Mouse (Mus musculus) cerebellum, postnatal 10 days (tissue): ENCODE measurements around the gene Runx1.

Experiments
- DNase-seq, 2 experiments: peaks; one replicate each; pipeline ENCODE4 v3.0.0; 2021; ENCODE audit warnings: mixed read lengths in 2 of 2

The Runx1 gene

GRCm38 (mm10) chr16:92792905-92793304 lies 33.0 kb downstream of the Runx1 start:
- no peak for DNase-seq

- DNase-seq: no peak
Measured at GRCm38 (mm10) chr16:92790601-92791000, 35.3 kb downstream of the Runx1 start.

- no peak for DNase-seq
Measured at GRCm38 (mm10) chr16:92789840-92790239, 36.1 kb downstream of the Runx1 start.

GRCm38 (mm10) chr16:92788446-92788845 lies 37.5 kb downstream of the Runx1 start:
- peak; percentile 29 to 54 for DNase-seq

- DNase-seq: no peak
Measured at GRCm38 (mm10) chr16:92786883-92787321, 39.0 kb downstream of the Runx1 start.

GRCm38 (mm10) chr16:92786276-92786882 lies 39.6 kb downstream of the Runx1 start:
- DNase-seq: no peak

- DNase-seq: peak; percentile 62 to 72
Measured at GRCm38 (mm10) chr16:92783651-92784131, 42.3 kb downstream of the Runx1 start.

- no peak for DNase-seq
Measured at GRCm38 (mm10) chr16:92782408-92782807, 43.5 kb downstream of the Runx1 start.

GRCm38 (mm10) chr16:92779896-92780435 lies 46.0 kb downstream of the Runx1 start:
- DNase-seq: no peak

GRCm38 (mm10) chr16:92779175-92779574 lies 46.8 kb downstream of the Runx1 start:
- no peak for DNase-seq

- peak in 1 of 2 experiments; percentile 13 for DNase-seq
Measured at GRCm38 (mm10) chr16:92778096-92778780, 47.7 kb downstream of the Runx1 start.

GRCm38 (mm10) chr16:92767862-92768261 lies 58.1 kb downstream of the Runx1 start:
- DNase-seq: no peak

- DNase-seq: no peak
Measured at GRCm38 (mm10) chr16:92767423-92767822, 58.5 kb downstream of the Runx1 start.

GRCm38 (mm10) chr16:92764741-92765396 lies 61.1 kb downstream of the Runx1 start:
- no peak for DNase-seq

- DNase-seq: no peak
Measured at GRCm38 (mm10) chr16:92763666-92764065, 62.3 kb downstream of the Runx1 start.

- peak; percentile 75 to 81 for DNase-seq
Measured at GRCm38 (mm10) chr16:92761968-92762521, 63.9 kb downstream of the Runx1 start.

GRCm38 (mm10) chr16:92760091-92760490 lies 65.9 kb downstream of the Runx1 start:
- no peak for DNase-seq

- DNase-seq: no peak
Measured at GRCm38 (mm10) chr16:92757564-92757963, 68.4 kb downstream of the Runx1 start.

GRCm38 (mm10) chr16:92753944-92754343 lies 72.0 kb downstream of the Runx1 start:
- no peak for DNase-seq

- no peak for DNase-seq
Measured at GRCm38 (mm10) chr16:92753139-92753538, 72.8 kb downstream of the Runx1 start.

- DNase-seq: no peak
Measured at GRCm38 (mm10) chr16:92748272-92748671, 77.7 kb downstream of the Runx1 start.

- no peak for DNase-seq
Measured at GRCm38 (mm10) chr16:92747062-92747461, 78.9 kb downstream of the Runx1 start.

GRCm38 (mm10) chr16:92745239-92745638 lies 80.7 kb downstream of the Runx1 start:
- no peak for DNase-seq
